Mouse (Mus musculus): ENCODE results near the gene Sde2.

Gene Sde2

GRCm38 (mm10) chr1:180850316-180851270 lies at the start of gene Sde2:
Gene Sde2, plus strand, starts transcription at chr1:180851127.
- DNase-seq (ENCODE audit: low spot score in 2 of 2) = peak; percentile 100

GRCm38 (mm10) chr1:180801466-180801994 lies 49.4 kb upstream of the Sde2 start:
- DNase-seq (ENCODE audit: low spot score in 2 of 2) = no peak

GRCm38 (mm10) chr1:180803881-180804280 lies 47.0 kb upstream of the Sde2 start:
- no peak for DNase-seq (ENCODE audit: low spot score in 2 of 2)

GRCm38 (mm10) chr1:180808831-180809230 lies 42.1 kb upstream of the Sde2 start:
- no peak for DNase-seq (ENCODE audit: low spot score in 2 of 2)

- DNase-seq (ENCODE audit: low spot score in 2 of 2) = no peak
Measured at GRCm38 (mm10) chr1:180810976-180811375, 40.0 kb upstream of the Sde2 start.

- DNase-seq (ENCODE audit: low spot score in 2 of 2) = peak in 1 of 2 experiments; percentile 11
Measured at GRCm38 (mm10) chr1:180811596-180812462, 39.1 kb upstream of the Sde2 start.

GRCm38 (mm10) chr1:180812463-180813408 lies 38.2 kb upstream of the Sde2 start:
- peak; percentile 51 to 59 for DNase-seq (ENCODE audit: low spot score in 2 of 2)

GRCm38 (mm10) chr1:180813409-180813884 lies 37.5 kb upstream of the Sde2 start:
- peak; percentile 91 to 95 for DNase-seq (ENCODE audit: low spot score in 2 of 2)

- peak; percentile 83 for DNase-seq (ENCODE audit: low spot score in 2 of 2)
Measured at GRCm38 (mm10) chr1:180813885-180814740, 36.8 kb upstream of the Sde2 start, which contains the start of gene H3f3a. Gene H3f3a, minus strand, starts transcription at chr1:180813943.

GRCm38 (mm10) chr1:180815371-180816024 lies 35.4 kb upstream of the Sde2 start:
- DNase-seq (ENCODE audit: low spot score in 2 of 2) = no peak

- DNase-seq (ENCODE audit: low spot score in 2 of 2) = no peak
Measured at GRCm38 (mm10) chr1:180818000-180818399, 32.9 kb upstream of the Sde2 start.

GRCm38 (mm10) chr1:180821101-180821500 lies 29.8 kb upstream of the Sde2 start:
- DNase-seq (ENCODE audit: low spot score in 2 of 2) = no peak

GRCm38 (mm10) chr1:180822276-180822675 lies 28.7 kb upstream of the Sde2 start:
- DNase-seq (ENCODE audit: low spot score in 2 of 2) = no peak

GRCm38 (mm10) chr1:180823716-180824115 lies 27.2 kb upstream of the Sde2 start:
- no peak for DNase-seq (ENCODE audit: low spot score in 2 of 2)

GRCm38 (mm10) chr1:180824721-180825120 lies 26.2 kb upstream of the Sde2 start:
- no peak for DNase-seq (ENCODE audit: low spot score in 2 of 2)

GRCm38 (mm10) chr1:180826634-180827033 lies 24.3 kb upstream of the Sde2 start:
- no peak for DNase-seq (ENCODE audit: low spot score in 2 of 2)

GRCm38 (mm10) chr1:180829775-180830174 lies 21.2 kb upstream of the Sde2 start:
- DNase-seq (ENCODE audit: low spot score in 2 of 2) = no peak

GRCm38 (mm10) chr1:180830175-180830574 lies 20.8 kb upstream of the Sde2 start:
- DNase-seq (ENCODE audit: low spot score in 2 of 2) = no peak
